Mouse (Mus musculus) small intestine, adult 2 months (tissue): ENCODE results near the gene Usp21. TPM values are rescaled to one million over a fixed set of nuclear protein-coding genes. Genes with fewer than 3 reads are reported as not detected.

Experiments used
- H3K27ac ChIP-seq: fragments of 200-500 bp; 2 replicates; pipeline ENCODE4 v1.5.1; 2012; ENCODE audit warnings: low read depth, low read length, control low read depth, inconsistent platforms; ENCODE audit not compliant: insufficient read depth
- H3K27me3 ChIP-seq: fragments of 200-500 bp; 2 replicates; pipeline ENCODE4 v1.6.1; 2012; ENCODE audit warnings: mild to moderate bottlenecking, moderate library complexity, low read length, inconsistent platforms; ENCODE audit not compliant: control insufficient read depth, insufficient read depth
- H3K36me3 ChIP-seq: fragments of 200-500 bp; 2 replicates; pipeline ENCODE4 v1.6.1; 2012; ENCODE audit warnings: mild to moderate bottlenecking, low read length, control low read depth, inconsistent platforms; ENCODE audit not compliant: control insufficient read depth, insufficient read depth
- H3K4me1 ChIP-seq: fragments of 200-500 bp; 2 replicates; pipeline ENCODE4 v1.6.1; 2012; ENCODE audit warnings: low read length, inconsistent platforms, mixed read lengths; ENCODE audit not compliant: control insufficient read depth, insufficient read depth, insufficient read length
- H3K4me3 ChIP-seq: fragments of 200-500 bp; 2 replicates; pipeline ENCODE4 v1.5.1; 2012; ENCODE audit warnings: low read depth, mild to moderate bottlenecking, control low read depth, inconsistent platforms, low read length, moderate library complexity
- CTCF ChIP-seq: fragments of 200-500 bp; IDR thresholded peaks from 2 replicates; pipeline ENCODE4 v1.5.1; 2012; ENCODE audit warnings: low read depth, mild to moderate bottlenecking, control low read depth, inconsistent platforms, low read length, moderate library complexity, mixed read lengths; ENCODE audit not compliant: insufficient replicate concordance, insufficient read length; ENCODE audit errors: extremely low read depth
- POLR2A ChIP-seq: fragments of 200-500 bp; IDR thresholded peaks from 2 replicates; pipeline ENCODE4 v1.6.1; 2012; ENCODE audit warnings: low read depth, mild to moderate bottlenecking, control low read depth, inconsistent platforms, low read length, moderate library complexity
- WGBS: fragments of 180-500 bp; shearing (Covaris S2); methylation state at CpG from one replicate; pipeline ENCODE4 v1.1.7; 2018; 5-methylcytosine and 5-hydroxymethylcytosine counted together
- polyA plus RNA-seq: library from polyadenylated mRNA; depleted of rRNA; stranded (reverse); fragments of >200 nt; gene quantifications from 2 replicates; pipeline ENCODE4 v1.2.3, GENCODE M21; 2012

The Usp21 gene
- polyA plus RNA-seq, 1 experiment = 30.2 TPM

GRCm38 (mm10) chr1:171279012-171279705, 8.6 kb downstream of the Usp21 start:
- WGBS = 89% methylated on average over 14 of the region's 14 CpGs
- TF ChIP-seq CTCF (no peak), POLR2A (no peak)
- H3K4me3 ChIP-seq = no peak overlapping the region
- H3K36me3 ChIP-seq = peaks cover 40% of the 10 kb centered on the region
- H3K27me3 ChIP-seq = no peaks in the 10 kb centered on the region
- H3K27ac ChIP-seq = no peak overlapping the region
- H3K4me1 ChIP-seq = peaks cover 3% of the 10 kb centered on the region; the same call in 1 of the 2 replicates

- H3K4me3 ChIP-seq = no peak overlapping the region
- WGBS = 96% methylated on average over 8 of the region's 8 CpGs
- TF ChIP-seq CTCF (no peak), POLR2A (no peak)
- H3K36me3 ChIP-seq = peaks cover 46% of the 10 kb centered on the region
- H3K27me3 ChIP-seq = no peaks in the 10 kb centered on the region
- H3K27ac ChIP-seq = no peak overlapping the region
- peaks cover 3% of the 10 kb centered on the region; the same call in 1 of the 2 replicates for H3K4me1 ChIP-seq
Measured at GRCm38 (mm10) chr1:171278436-171278835, 9.4 kb downstream of the Usp21 start.

- Histone ChIP-seq H3K27me3 (no peaks in the 10 kb centered on the region), H3K27ac (no peak overlapping the region), H3K4me1 (peaks cover 3% of the 10 kb centered on the region; the same call in 1 of the 2 replicates), H3K36me3 (peaks cover 50% of the 10 kb centered on the region), H3K4me3 (no peak overlapping the region)
- WGBS = 83% methylated on average over 10 of the region's 10 CpGs
- TF ChIP-seq CTCF = no peak
- TF ChIP-seq POLR2A = no peak
Measured at GRCm38 (mm10) chr1:171277736-171278135, 10.1 kb downstream of the Usp21 start.

- no peak for TF ChIP-seq CTCF
- TF ChIP-seq POLR2A = no peak
- H3K4me1 ChIP-seq = peaks cover 9% of the 10 kb centered on the region
- no peak overlapping the region for H3K4me3 ChIP-seq
- no peaks in the 10 kb centered on the region for H3K27me3 ChIP-seq
- H3K36me3 ChIP-seq = peaks cover 54% of the 10 kb centered on the region
- H3K27ac ChIP-seq = no peak overlapping the region
- WGBS = 91% methylated on average over 14 of the region's 14 CpGs
Measured at GRCm38 (mm10) chr1:171276110-171276748, 11.6 kb downstream of the Usp21 start.

- Histone ChIP-seq H3K4me1 (peaks cover 7% of the 10 kb centered on the region), H3K27me3 (no peaks in the 10 kb centered on the region), H3K27ac (no peak overlapping the region), H3K4me3 (no peak overlapping the region), H3K36me3 (peaks cover 54% of the 10 kb centered on the region)
- no peak for TF ChIP-seq CTCF
- no peak for TF ChIP-seq POLR2A
- 70% methylated on average over 11 of the region's 11 CpGs for WGBS
Measured at GRCm38 (mm10) chr1:171275144-171275734, 12.6 kb downstream of the Usp21 start.

- Histone ChIP-seq H3K27me3 (no peaks in the 10 kb centered on the region), H3K36me3 (peaks cover 54% of the 10 kb centered on the region), H3K4me3 (no peak overlapping the region), H3K4me1 (peaks cover 6% of the 10 kb centered on the region), H3K27ac (no peak overlapping the region)
- TF ChIP-seq POLR2A (no peak), CTCF (no peak)
- 91% methylated on average over 12 of the region's 12 CpGs for WGBS
Measured at GRCm38 (mm10) chr1:171274171-171274570, 13.6 kb downstream of the Usp21 start.

- WGBS = 83% methylated on average over 3 of the region's 3 CpGs
- TF ChIP-seq CTCF = no peak
- no peak for TF ChIP-seq POLR2A
- H3K4me3 ChIP-seq = no peak overlapping the region
- H3K36me3 ChIP-seq = peaks cover 45% of the 10 kb centered on the region
- H3K4me1 ChIP-seq = peaks cover 6% of the 10 kb centered on the region
- no peaks in the 10 kb centered on the region for H3K27me3 ChIP-seq
- H3K27ac ChIP-seq = no peak overlapping the region
Measured at GRCm38 (mm10) chr1:171272086-171272485, 15.7 kb downstream of the Usp21 start.
